Mouse (Mus musculus) neural tube, embryonic 15.5 days (tissue): Measurements from ENCODE around the gene Tenm2. TPM values are rescaled to one million over a fixed set of nuclear protein-coding genes. Genes with fewer than 3 reads are reported as not detected.

Source experiments
- ATAC-seq: fragments of 200-750 bp; cut with Nextera tagmentation; 2 replicates; pipeline ENCODE4 v1.8.0; 2017; ENCODE audit warnings: mild to moderate bottlenecking, moderate TSS enrichment, moderate library complexity; ENCODE audit not compliant: low FRiP score
- H3K27ac ChIP-seq: fragments of 300-500 bp; sonication (generic); replicated peaks from 2 replicates; pipeline ENCODE4 v1.5.1; 2015; ENCODE audit warnings: mild to moderate bottlenecking, inconsistent platforms
- H3K27me3 ChIP-seq: fragments of 300-500 bp; sonication (generic); replicated peaks from 2 replicates; pipeline ENCODE4 v1.6.1; 2015; ENCODE audit warnings: inconsistent platforms
- H3K36me3 ChIP-seq: fragments of 300-500 bp; sonication (generic); 2 replicates; pipeline ENCODE4 v1.6.1; 2015; ENCODE audit warnings: inconsistent platforms
- H3K4me1 ChIP-seq: fragments of 300-500 bp; sonication (generic); 2 replicates; pipeline ENCODE4 v1.6.1; 2015; ENCODE audit warnings: inconsistent platforms
- H3K4me2 ChIP-seq: fragments of 300-500 bp; sonication (generic); 2 replicates; pipeline ENCODE4 v1.6.1; 2015; ENCODE audit warnings: inconsistent platforms, mild to moderate bottlenecking, moderate library complexity
- H3K4me3 ChIP-seq: fragments of 300-500 bp; sonication (generic); replicated peaks from 2 replicates; pipeline ENCODE4 v1.5.1; 2015; ENCODE audit warnings: mild to moderate bottlenecking, inconsistent platforms
- H3K9ac ChIP-seq: fragments of 300-500 bp; sonication (generic); replicated peaks from 2 replicates; pipeline ENCODE4 v1.6.1; 2015; ENCODE audit warnings: mild to moderate bottlenecking, inconsistent platforms
- H3K9me3 ChIP-seq: fragments of 300-500 bp; sonication (generic); replicated peaks from 2 replicates; pipeline ENCODE4 v1.6.1; 2016; ENCODE audit warnings: inconsistent platforms
- WGBS: fragments of 180-500 bp; shearing (Covaris S2); methylation state at CpG from one replicate; pipeline ENCODE4 v1.1.7; 2015; ENCODE audit warnings: mixed read lengths; 5-methylcytosine and 5-hydroxymethylcytosine counted together
- polyA plus RNA-seq: library from polyadenylated mRNA; unstranded; fragments of >200 nt; fragmentation: Nextera tagmentation; extraction: Ambion mirVana; gene quantifications from 2 replicates; pipeline ENCODE4 v1.2.1, GENCODE M21; 2015

Gene Tenm2
- polyA plus RNA-seq, 1 experiment from 2014 or later: 34.7 TPM

- H3K4me3 ChIP-seq: no peak overlapping the region
- no peaks in the 10 kb centered on the region for H3K36me3 ChIP-seq
- no peak overlapping the region for H3K9ac ChIP-seq
- 62% methylated on average over 9 of the region's 9 CpGs for WGBS
- no peak overlapping the region for H3K27ac ChIP-seq
- H3K4me1 ChIP-seq: peaks cover 23% of the 10 kb centered on the region
- no peaks in the 10 kb centered on the region for H3K9me3 ChIP-seq
- no peak overlapping the region for H3K4me2 ChIP-seq
- no peak for ATAC-seq
- H3K27me3 ChIP-seq: no peaks in the 10 kb centered on the region
Measured at GRCm38 (mm10) chr11:36494898-36495548, 740.7 kb downstream of the Tenm2 start.

- ATAC-seq: no peak
- H3K27me3 ChIP-seq: no peaks in the 10 kb centered on the region
Measured at GRCm38 (mm10) chr11:36492274-36492673, 743.5 kb downstream of the Tenm2 start.

GRCm38 (mm10) chr11:36490085-36490484 lies 745.7 kb downstream of the Tenm2 start:
- Histone ChIP-seq H3K4me3 (no peak overlapping the region), H3K9me3 (no peaks in the 10 kb centered on the region), H3K9ac (no peak overlapping the region), H3K4me1 (peaks cover 9% of the 10 kb centered on the region), H3K4me2 (no peak overlapping the region), H3K27ac (no peak overlapping the region), H3K27me3 (no peaks in the 10 kb centered on the region), H3K36me3 (no peaks in the 10 kb centered on the region)
- WGBS: 56% methylated on average over 7 of the region's 7 CpGs
- ATAC-seq: no peak

More at GRCm38 (mm10) chr11:36492274-36492673, 743.5 kb downstream of the Tenm2 start:
- H3K4me3 ChIP-seq: no peak overlapping the region
- no peaks in the 10 kb centered on the region for H3K36me3 ChIP-seq
- 72% methylated on average over 6 of the region's 6 CpGs for WGBS
- H3K9me3 ChIP-seq: no peaks in the 10 kb centered on the region
- H3K27ac ChIP-seq: no peak overlapping the region
- H3K9ac ChIP-seq: no peak overlapping the region
- H3K4me1 ChIP-seq: peaks cover 14% of the 10 kb centered on the region
- H3K4me2 ChIP-seq: no peak overlapping the region

- 85% methylated on average over 4 of the region's 4 CpGs for WGBS
- no peaks in the 10 kb centered on the region for H3K9me3 ChIP-seq
Measured at GRCm38 (mm10) chr11:36488666-36489065, 747.1 kb downstream of the Tenm2 start.

GRCm38 (mm10) chr11:36486092-36486491 lies 749.7 kb downstream of the Tenm2 start:
- Histone ChIP-seq H3K27ac (no peak overlapping the region), H3K9me3 (no peaks in the 10 kb centered on the region), H3K27me3 (no peaks in the 10 kb centered on the region), H3K9ac (no peak overlapping the region), H3K4me3 (no peak overlapping the region), H3K36me3 (no peaks in the 10 kb centered on the region), H3K4me2 (no peak overlapping the region), H3K4me1 (peaks cover 30% of the 10 kb centered on the region)
- 78% methylated on average over 12 of the region's 12 CpGs for WGBS
- ATAC-seq: no peak

More at GRCm38 (mm10) chr11:36488666-36489065, 747.1 kb downstream of the Tenm2 start:
- no peak overlapping the region for H3K4me3 ChIP-seq
- no peak for ATAC-seq
- no peak overlapping the region for H3K4me2 ChIP-seq
- H3K27me3 ChIP-seq: no peaks in the 10 kb centered on the region
- no peak overlapping the region for H3K27ac ChIP-seq
- H3K36me3 ChIP-seq: no peaks in the 10 kb centered on the region
- no peak overlapping the region for H3K9ac ChIP-seq
- H3K4me1 ChIP-seq: peaks cover 15% of the 10 kb centered on the region

- peak; percentile 33; the same call in 1 of the 2 replicates for ATAC-seq
- WGBS: 35% methylated on average over 8 of the region's 8 CpGs
- no peak overlapping the region for H3K9ac ChIP-seq
Measured at GRCm38 (mm10) chr11:36484466-36485069, 751.2 kb downstream of the Tenm2 start.

GRCm38 (mm10) chr11:36482136-36482535 lies 753.6 kb downstream of the Tenm2 start:
- peak; percentile 45; the same call in 1 of the 2 replicates for ATAC-seq
- no peak overlapping the region for H3K4me3 ChIP-seq
- no peaks in the 10 kb centered on the region for H3K36me3 ChIP-seq
- H3K4me1 ChIP-seq: peaks cover 34% of the 10 kb centered on the region
- WGBS: 30% methylated on average over 8 of the region's 8 CpGs
- H3K9ac ChIP-seq: no peak overlapping the region
- no peaks in the 10 kb centered on the region for H3K27me3 ChIP-seq
- H3K9me3 ChIP-seq: no peaks in the 10 kb centered on the region
- H3K27ac ChIP-seq: no peak overlapping the region
- H3K4me2 ChIP-seq: no peak overlapping the region

More at GRCm38 (mm10) chr11:36484466-36485069, 751.2 kb downstream of the Tenm2 start:
- Histone ChIP-seq H3K4me3 (no peak overlapping the region), H3K27me3 (no peaks in the 10 kb centered on the region), H3K4me1 (peaks cover 34% of the 10 kb centered on the region), H3K9me3 (no peaks in the 10 kb centered on the region), H3K36me3 (no peaks in the 10 kb centered on the region), H3K4me2 (no peak overlapping the region), H3K27ac (no peak overlapping the region)

GRCm38 (mm10) chr11:36481524-36481923 lies 754.2 kb downstream of the Tenm2 start:
- H3K27ac ChIP-seq: no peak overlapping the region
- no peaks in the 10 kb centered on the region for H3K36me3 ChIP-seq
- H3K9me3 ChIP-seq: no peaks in the 10 kb centered on the region
- H3K4me3 ChIP-seq: no peak overlapping the region
- H3K9ac ChIP-seq: no peak overlapping the region
- WGBS: 14% methylated on average over 7 of the region's 7 CpGs
- H3K4me2 ChIP-seq: no peak overlapping the region
- no peaks in the 10 kb centered on the region for H3K27me3 ChIP-seq
- H3K4me1 ChIP-seq: peaks cover 34% of the 10 kb centered on the region
- ATAC-seq: no peak; the same call in 1 of the 2 replicates

- Histone ChIP-seq H3K4me3 (no peak overlapping the region), H3K9ac (no peak overlapping the region), H3K9me3 (no peaks in the 10 kb centered on the region), H3K27ac (no peak overlapping the region), H3K27me3 (no peaks in the 10 kb centered on the region), H3K4me2 (no peak overlapping the region), H3K4me1 (peaks cover 35% of the 10 kb centered on the region), H3K36me3 (no peaks in the 10 kb centered on the region)
- ATAC-seq: no peak
- 89% methylated on average over 5 of the region's 5 CpGs for WGBS
Measured at GRCm38 (mm10) chr11:36481086-36481485, 754.7 kb downstream of the Tenm2 start.

- Histone ChIP-seq H3K4me3 (no peak overlapping the region), H3K4me2 (no peak overlapping the region), H3K27ac (no peak overlapping the region), H3K36me3 (no peaks in the 10 kb centered on the region), H3K27me3 (no peaks in the 10 kb centered on the region), H3K4me1 (peaks cover 27% of the 10 kb centered on the region), H3K9ac (no peak overlapping the region), H3K9me3 (no peaks in the 10 kb centered on the region)
- WGBS: 54% methylated on average over 9 of the region's 9 CpGs
- ATAC-seq: peak; percentile 58; the same call in 1 of the 2 replicates
Measured at GRCm38 (mm10) chr11:36469811-36470551, 765.8 kb downstream of the Tenm2 start.

GRCm38 (mm10) chr11:36458451-36458850 lies 777.3 kb downstream of the Tenm2 start:
- Histone ChIP-seq H3K4me2 (no peak overlapping the region), H3K36me3 (no peaks in the 10 kb centered on the region), H3K9me3 (no peaks in the 10 kb centered on the region), H3K4me1 (peaks cover 7% of the 10 kb centered on the region; the same call in 1 of the 2 replicates), H3K9ac (no peak overlapping the region), H3K27ac (no peak overlapping the region), H3K4me3 (no peak overlapping the region), H3K27me3 (no peaks in the 10 kb centered on the region)
- WGBS: 39% methylated on average over 6 of the region's 6 CpGs
- no peak for ATAC-seq
